Mouse (Mus musculus): Measurements from ENCODE around the gene Stac3.

DNA sequence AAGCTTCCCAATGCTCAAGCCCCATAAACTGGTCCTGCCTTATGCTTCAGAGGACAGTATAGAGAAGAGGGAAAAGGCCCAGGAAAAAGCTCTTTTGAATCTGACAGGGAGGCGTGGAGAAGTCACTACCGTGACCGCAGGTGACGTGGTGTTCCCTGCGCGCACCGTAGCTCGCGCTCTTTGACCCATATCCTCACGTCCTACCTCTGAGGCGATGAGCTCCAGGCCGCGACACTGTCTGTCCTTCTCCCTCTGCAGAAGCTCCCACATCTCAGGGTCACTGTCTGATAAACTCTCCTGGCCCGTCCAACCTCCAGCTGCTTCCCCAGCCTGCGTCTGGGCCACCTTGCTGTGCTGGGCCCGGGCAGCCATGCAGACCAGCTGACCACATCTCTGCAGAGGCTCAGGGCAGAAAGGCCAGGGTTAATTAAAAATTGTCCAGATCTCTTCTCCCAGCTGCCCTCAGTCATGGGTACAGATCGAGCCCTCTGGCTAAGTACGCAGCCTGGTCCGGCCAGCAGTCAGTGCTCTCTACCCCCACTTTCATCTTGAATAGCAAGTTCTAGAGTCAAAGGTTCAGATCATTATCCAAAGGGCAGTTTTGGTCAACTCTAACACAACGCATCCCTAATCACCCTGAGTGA is 19.4 kb downstream of the Stac3 start:
- no peak for TF ChIP-seq POLR2A (IDR thresholded peaks at IDR 0.05; ENCODE audit: borderline replicate concordance, extremely low read depth, insufficient read depth, insufficient read length, poor library complexity, severe bottlenecking)
- no peak for TF ChIP-seq CTCF (IDR thresholded peaks at IDR 0.05; ENCODE audit: borderline replicate concordance, extremely low read depth, insufficient read depth, insufficient read length)
